Mouse (Mus musculus): ENCODE results near the gene Abhd11.

Gene Abhd11

GRCm38 (mm10) chr5:134986298-134987268 is 22.4 kb upstream of the Abhd11 start:
- DNase-seq: no peak

GRCm38 (mm10) chr5:134989166-134989565 is 19.8 kb upstream of the Abhd11 start:
- no peak for DNase-seq

DNA sequence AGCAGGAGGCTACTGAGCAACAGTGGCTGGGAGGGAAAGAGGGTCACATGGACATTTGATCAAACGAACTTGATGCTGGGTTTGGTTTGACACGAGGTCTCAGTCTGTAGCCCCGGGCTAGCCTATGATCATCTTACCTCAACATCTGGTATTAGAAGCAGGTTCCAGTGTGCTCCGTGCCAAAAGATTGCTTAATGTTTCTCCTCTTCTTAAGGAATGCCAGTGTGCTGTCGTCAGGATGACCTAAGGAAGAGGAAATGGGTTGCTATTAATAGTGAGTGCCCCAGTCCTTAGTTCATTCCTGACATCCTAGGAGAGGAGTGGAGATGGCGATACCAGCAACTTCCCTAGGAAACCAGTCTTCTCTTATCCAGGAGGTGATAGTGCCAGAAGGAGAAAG is 19.2 kb upstream of the Abhd11 start:
- no peak for DNase-seq

DNA sequence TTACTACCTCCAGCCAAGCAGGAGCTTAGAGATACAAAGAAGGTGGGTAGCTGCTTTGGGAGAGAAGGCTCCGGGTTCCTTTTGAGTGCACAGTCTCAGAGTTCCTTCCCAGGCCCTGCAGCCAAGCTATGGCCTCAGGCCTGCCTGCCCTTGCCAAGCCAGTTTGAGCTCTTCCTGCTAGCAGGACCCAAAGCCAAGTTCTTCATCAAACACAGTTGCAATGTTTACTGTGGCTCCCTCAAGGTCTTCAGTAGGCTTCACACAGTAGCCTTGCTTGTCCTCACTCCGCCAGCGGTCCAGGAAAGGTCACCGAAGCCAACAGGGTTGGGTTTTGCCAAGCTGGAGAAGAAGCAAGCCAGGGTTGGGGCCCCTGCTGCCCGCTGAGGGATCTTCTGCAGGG is 16.4 kb upstream of the Abhd11 start:
- DNase-seq: no peak

- no peak for DNase-seq
Measured at GRCm38 (mm10) chr5:134998359-134998758, 10.6 kb upstream of the Abhd11 start.

DNA sequence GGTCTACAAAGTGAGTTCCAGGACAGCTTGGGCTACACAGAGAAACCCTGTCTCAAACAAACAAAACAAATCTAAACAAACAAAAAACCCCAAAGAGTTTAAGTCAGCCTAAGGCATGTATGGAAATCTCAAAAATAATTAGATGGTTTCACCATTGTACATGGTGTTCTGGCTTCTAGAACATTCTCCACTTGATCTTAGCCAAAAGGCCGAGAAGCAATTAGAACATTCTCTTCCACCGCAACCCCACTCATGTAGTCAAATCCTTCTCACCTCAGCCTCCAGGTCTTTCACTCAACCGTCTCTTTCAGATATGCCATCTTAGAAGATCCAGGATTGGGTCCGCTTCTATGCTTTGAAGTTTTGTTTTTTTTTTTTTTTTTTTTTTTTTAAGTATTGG is 9.2 kb upstream of the Abhd11 start:
- no peak for DNase-seq

DNA sequence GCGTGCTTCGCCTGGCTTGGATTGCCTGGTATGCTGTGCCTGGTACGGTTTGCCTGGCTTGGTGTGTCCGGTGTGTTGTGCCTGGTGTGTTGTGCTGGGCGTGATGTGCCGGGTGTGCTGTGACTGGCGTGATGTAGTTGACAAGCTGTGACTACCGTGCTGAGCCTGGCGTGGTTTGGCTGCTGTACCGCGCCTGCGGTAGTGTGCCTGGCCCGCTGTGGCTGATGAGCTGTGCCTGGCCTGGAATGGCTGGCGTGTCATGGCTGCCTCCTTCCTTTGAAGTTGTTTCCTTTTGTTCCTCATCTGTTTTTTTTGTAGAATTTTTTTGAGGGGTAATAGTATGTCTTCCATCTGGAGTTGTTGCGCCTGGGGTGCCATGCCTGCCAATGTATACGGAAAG is 8.2 kb upstream of the Abhd11 start:
- peak in 1 of 2 experiments; percentile 50 for DNase-seq

GRCm38 (mm10) chr5:135001309-135001708 is 7.6 kb upstream of the Abhd11 start:
- peak; percentile 89 to 95 for DNase-seq

DNA sequence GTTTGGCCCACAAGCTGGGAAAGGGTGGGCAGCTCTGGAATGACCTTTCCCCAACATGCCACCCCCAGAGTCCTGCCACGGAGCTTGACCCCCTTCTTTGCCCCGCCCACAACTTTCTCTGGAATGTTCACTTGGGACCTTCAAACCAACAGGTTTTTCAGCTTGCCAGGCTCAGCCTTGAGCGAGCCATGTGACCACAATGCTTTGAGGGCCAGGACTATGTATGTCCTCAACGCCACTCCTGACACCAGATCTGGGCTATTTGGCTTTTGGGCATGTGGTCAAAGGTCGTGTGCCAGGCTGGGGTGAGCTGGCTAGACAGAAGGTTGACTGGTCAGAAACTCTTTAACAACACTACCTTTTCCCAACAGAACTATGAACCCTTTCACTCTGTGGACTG is 6.8 kb upstream of the Abhd11 start:
- DNase-seq: peak; percentile 67 to 89

DNA sequence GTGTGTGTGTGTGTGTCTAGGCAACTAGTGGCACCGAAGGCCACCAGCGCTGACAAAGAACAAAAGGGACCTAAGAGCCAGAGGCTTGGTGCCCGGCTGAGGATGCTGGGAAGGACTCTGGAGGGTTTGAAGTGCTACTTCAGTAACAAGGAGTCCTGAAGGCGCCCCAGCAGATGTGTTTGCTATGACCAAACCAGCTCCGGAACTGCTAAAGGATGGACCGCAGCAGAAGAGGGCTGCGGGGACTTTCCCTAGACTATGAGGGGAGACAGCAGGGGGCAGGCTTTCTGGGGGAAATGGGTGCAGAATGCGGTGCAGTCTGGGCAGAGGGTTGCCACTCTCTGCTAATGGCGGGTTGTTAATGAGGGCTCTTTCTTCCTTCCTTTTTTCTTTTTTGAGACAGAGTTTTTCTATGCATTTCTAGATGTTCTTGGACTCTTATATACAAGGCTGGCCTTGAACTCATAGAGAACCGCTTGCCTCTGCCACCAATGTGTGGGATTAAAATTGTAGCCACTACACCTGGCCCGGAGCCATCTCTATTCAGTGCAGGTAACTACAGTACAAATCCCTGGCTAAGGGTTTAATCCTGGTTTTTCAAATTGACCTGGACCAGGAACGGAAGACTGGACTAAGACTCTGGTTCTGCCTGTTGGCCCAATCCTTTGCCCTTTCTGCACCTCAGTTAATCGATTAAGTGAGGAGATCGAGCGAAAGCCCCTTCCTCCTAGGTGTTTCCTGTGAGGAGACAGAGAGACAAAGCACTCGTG is 965 bp upstream of the Abhd11 start:
- peak; percentile 66 to 73 for DNase-seq

- DNase-seq: peak; percentile 91 to 95
Measured at GRCm38 (mm10) chr5:135009590-135010319, 803 bp downstream of the Abhd11 start.

GRCm38 (mm10) chr5:135010320-135010709 is 1.4 kb downstream of the Abhd11 start:
- DNase-seq: no peak

DNA sequence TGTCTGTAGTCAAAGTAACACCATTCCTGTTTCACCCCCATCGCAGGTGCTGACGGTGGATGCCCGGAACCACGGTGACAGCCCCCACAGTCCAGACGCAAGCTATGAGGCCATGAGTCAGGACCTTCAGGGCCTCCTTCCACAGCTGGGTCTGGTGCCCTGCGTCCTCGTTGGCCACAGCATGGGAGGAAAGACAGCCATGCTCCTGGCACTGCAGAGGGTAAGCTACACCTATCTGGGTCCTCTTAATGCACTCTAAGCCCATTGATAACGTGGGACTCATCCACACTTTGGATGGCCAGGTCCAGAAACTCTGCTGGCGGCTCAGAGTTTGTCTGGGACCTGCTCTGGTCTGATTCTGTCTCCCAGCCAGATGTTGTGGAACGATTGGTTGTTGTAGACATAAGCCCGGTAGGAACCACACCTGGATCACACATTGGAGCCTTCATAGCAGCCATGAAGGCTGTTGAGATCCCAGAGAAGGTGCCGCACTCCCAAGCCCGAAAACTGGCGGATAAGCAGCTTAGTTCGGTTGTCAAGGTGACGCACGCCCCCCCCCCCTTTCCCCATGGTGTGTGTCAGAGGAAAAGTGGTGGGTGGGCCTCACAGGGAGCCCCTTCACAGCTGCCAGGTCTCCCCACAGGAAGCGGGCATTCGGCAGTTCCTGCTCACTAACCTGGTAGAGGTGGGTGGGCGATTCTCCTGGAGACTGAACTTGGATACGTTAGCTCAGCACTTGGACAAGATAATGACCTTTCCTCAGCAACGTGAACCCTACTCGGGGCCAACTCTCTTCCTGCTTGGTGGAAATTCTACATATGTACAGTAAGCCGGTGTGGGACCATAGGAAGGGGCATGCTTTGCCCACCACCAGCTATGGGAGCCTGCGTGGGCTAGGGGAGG is 2.1 kb downstream of the Abhd11 start:
- DNase-seq: no peak

GRCm38 (mm10) chr5:135011809-135012613 is 3.1 kb downstream of the Abhd11 start:
- peak in 1 of 2 experiments; percentile 50 for DNase-seq

DNA sequence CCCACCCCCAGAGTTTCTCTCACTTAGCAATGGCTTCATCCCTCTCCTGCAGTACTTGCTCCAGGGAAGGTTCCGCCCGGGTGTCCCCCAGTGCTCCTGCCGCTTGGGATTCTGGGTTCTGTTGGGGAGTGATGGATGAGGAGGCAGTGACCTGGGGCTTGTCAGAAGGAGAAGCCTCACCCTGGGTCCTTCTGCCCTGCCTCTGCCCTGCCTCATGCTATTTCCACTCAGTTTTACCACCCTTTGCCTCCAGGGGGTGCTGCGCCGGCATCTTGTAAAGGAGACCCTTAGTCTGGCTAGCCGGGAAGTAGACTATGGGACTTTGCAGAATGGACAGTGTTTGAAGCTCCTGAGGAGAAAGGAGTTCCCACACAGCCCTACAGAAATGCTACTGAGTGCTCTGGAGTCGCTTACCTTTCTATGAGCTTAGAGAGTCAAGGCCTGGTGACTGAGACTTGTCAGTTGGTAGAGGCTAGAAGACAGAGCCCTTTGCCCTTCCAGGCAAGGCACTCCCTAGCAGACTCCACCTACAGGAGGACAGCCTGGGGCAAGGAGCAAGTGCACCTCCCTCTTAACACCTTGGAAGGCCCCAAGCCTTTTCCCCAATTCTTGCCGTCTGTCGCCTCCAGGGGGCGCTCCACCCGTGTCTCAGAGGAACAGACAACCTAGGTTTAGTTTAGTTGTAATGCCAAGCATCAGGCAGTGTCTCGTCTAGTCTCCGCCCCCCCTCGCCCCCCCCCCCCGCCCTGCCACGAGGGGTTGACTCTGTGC is 3.9 kb downstream of the Abhd11 start:
- peak; percentile 90 to 91 for DNase-seq

DNA sequence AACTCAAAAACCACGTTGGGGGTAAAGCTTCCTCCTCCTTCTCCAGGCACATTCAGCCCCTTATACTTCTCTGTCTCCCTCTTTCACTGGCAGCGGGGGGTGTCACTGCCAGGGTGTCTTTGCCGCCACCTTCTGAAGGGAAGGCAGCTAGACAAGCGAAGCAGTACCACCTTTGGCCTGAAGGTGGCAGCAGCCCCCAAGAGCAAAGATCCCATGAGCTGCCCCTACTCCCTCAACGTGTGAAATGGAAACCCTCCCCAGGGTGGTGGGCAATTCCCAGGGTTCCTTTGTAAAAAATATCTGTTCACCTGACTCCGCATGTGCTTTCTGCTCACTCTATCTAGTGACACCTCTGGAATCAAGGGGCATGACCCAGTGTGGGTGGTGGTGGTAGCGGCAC is 6.5 kb downstream of the Abhd11 start:
- peak; percentile 86 to 93 for DNase-seq

DNA sequence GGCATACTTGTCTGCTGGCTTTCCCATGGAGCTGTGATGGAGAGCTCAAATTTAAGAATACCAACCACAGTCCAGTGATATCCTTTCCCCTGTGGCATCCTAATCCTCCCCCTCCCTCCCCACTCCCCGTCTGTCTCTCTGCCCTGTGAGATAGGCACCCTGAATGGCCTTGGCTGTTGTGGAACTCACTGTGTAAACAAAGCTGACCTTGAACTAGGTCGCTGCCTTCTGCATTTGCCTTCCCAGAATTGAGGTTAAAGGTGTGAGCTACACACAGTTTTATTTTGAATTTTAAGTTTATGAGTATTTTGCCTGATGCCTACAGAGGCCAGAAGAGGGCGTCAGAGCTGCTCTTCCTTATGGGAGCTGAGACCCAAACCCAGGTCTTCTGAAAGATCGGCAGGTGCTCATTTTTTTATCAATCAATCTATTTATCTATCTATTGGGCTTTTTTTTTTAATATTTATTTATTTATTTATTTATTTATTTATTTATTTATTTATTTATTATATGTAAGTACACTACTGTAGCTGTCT is 7.3 kb downstream of the Abhd11 start:
- DNase-seq: no peak

GRCm38 (mm10) chr5:135021814-135022213 is 12.9 kb downstream of the Abhd11 start:
- peak; percentile 94 to 95 for DNase-seq

- DNase-seq: peak; percentile 87 to 91
Measured at GRCm38 (mm10) chr5:135023344-135024173, 14.6 kb downstream of the Abhd11 start, which contains the start of gene Stx1a. TSS of gene Stx1a (plus strand) at chr5:135023482.
